Mouse (Mus musculus) left cerebral cortex, postnatal 10 days (tissue): ENCODE measurements at regions not wholly inside any gene's neighbourhood (a gene's known extent, or its start where the extent isn't known, plus 50 kb on each side); places are given as distances from the start of the nearest gene placed in this dataset.

Experiments used
- DNase-seq, 2 experiments: peaks; one replicate each; pipeline ENCODE4 v3.0.0; 2021 to 2022; ENCODE audit warnings: low spot score in 2 of 2, mixed read lengths in 1 of 2; ENCODE audit errors: extremely low spot score in 1 of 2
- intact Hi-C: fragments of 180-260 bp; cut with DNase I; formaldehyde crosslinking; loops from one replicate; pipeline ENCODE4 v1.15.1; 2025

- no peak for DNase-seq
- intact Hi-C loops: no loop called here
These were observed 86.3 kb upstream of the Itga1 start for GRCm38 (mm10) chr13:115188066-115188465.

GRCm38 (mm10) chr13:115187356-115187755 lies 85.6 kb upstream of the Itga1 start:
- no peak for DNase-seq
- intact Hi-C loops: no loop called here

GRCm38 (mm10) chr13:115182211-115182870 lies 80.6 kb upstream of the Itga1 start:
- DNase-seq: no peak
- intact Hi-C loops: no loop called here

GRCm38 (mm10) chr13:115178175-115178917 lies 76.6 kb upstream of the Itga1 start:
- no peak for DNase-seq
- intact Hi-C loops: no loop called here

- no peak for DNase-seq
- intact Hi-C loops: no loop called here
These were observed 69.7 kb upstream of the Itga1 start for GRCm38 (mm10) chr13:115171347-115172062.

GRCm38 (mm10) chr13:115165981-115166380 lies 64.2 kb upstream of the Itga1 start:
- intact Hi-C loops: no loop called here
- no peak for DNase-seq

GRCm38 (mm10) chr13:115162689-115163413 lies 61.1 kb upstream of the Itga1 start:
- intact Hi-C loops: no loop called here
- no peak for DNase-seq

- intact Hi-C loops: no loop called here
- no peak for DNase-seq
These were observed 57.6 kb upstream of the Itga1 start for GRCm38 (mm10) chr13:115159386-115159785.
